Mouse (Mus musculus) kidney, adult 8-10 months (tissue): Measurements from ENCODE around the gene Chaf1a.
A peak's percentile ranks its signal among the peaks of the same experiment; 100 is the strongest.

Source experiments
- DNase-seq, 2 experiments: peaks; one replicate each; pipeline ENCODE4 v3.0.0; 2022

The Chaf1a gene

DNA sequence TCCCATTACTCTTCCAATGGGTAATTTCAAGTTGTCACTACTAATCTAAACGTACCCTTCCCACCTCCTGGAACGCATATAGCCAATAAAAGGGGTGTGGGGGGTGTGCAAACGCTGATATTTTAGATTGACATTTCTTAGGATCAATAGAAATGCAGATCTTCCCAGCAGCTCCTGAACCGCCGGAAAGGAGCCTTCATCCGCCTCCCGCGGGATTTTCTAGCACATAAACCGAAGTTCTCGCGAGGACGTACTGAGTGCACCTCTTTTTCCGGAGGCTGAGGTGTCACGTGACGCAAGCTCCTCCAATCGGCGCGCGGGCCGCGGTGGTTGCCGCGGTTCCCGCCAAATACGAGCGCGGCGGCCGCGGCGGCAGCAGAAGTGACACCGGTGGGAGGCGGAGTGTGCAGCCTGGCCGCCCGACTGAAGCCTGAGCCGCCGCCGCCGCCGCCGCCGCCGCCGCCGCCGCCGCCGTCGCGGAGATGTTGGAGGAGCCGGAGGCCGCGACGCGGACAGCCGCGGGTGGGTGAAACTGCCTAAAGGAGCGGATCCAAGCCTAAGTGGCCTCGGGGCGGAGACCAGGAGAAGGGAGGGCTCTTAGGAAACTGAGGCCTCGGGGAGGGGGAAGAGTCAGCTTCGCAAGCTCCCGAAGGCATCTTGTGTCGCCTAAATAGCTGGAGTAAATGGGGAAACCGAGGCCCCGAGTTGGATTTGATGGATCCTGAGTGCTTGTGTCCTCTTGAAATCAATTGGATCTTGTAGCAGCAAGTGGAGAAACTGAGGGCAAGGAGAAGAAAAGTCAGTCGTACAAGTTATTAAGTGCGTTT lies at the start of gene Chaf1a:
TSS of gene Chaf1a (plus strand) at position 410 of the 827 bp plus-strand sequence.
- DNase-seq = peak; percentile 97 to 99

DNA sequence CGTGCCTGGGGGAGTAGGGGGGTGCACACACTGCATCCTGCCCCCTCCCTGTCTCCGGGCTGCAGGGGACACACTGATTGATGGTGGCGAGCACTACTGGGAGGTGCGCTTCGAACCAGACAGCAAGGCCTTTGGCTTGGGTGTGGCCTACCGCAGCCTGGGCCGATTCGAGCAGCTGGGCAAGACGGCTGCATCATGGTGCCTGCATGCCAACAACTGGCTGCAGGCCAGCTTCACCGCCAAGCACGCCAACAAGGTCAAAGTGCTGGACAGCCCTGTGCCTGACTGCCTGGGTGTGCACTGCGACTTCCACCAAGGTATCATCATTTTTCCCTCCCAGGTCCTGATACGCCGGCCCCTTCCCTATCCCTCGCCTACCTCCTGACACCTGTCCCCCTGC lies 44.2 kb upstream of the Chaf1a start:
- DNase-seq = peak; percentile 73 to 79

GRCm38 (mm10) chr17:55999794-56000499 lies 40.3 kb upstream of the Chaf1a start:
- DNase-seq = no peak

- DNase-seq = no peak
Observed at GRCm38 (mm10) chr17:56003000-56003399, 37.2 kb upstream of the Chaf1a start.

DNA sequence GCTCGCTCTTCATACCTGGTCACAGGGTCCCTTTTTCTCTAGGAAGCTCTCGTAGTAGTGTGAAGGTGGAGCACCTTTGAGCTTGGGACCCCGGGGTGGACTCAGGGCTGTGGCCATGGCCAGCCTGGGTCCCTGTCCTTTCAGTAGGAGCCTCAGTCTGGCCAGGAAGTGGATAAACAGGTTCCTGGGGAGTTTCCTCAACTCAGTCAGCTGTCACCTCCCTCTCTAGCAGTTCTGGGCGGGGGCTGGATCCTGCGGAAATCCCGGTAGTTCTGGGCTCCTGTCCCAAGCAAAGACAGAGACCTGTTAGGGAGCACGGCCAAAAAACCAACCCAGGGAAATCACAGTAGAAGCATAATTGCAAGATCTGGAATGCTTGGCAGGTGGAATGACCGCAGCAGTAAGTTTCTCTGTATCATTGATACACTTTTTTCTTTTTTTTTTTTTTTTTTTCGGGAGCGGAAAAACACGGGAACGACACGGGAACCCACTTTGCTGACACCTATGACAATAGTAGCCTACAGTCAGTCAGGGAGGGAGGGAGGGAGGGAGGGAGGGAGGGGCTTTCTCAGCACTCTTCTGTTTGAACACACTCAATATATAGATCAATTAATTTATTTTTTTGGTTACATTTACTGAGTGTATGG lies 34.7 kb upstream of the Chaf1a start, which contains the start of the genes Stap2 and Mpnd:
TSS of gene Stap2 (minus strand) at position 170 of the 647 bp plus-strand sequence.
TSS of gene Mpnd (plus strand) at position 297 of the 647 bp plus-strand sequence.
- DNase-seq = peak; percentile 58 to 68

DNA sequence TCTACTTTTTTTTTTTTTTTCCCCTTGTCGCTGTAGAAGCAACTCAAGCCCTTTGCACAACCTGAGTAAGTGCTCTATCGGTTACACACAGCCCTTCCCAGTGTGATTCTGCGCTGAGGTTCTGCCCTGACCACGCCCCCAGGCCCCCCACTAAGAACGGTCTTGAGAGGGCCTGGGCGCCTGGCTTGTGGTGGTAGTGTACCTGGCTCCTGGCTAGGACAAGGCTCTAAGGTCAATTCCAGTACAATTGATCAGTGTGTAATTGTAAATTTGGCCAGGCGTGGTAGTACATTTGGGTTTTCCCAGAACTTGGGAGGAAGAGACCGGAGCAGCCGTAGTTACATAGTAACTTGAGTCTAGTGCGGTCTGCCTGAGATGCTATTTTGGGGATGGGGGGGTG lies 33.3 kb upstream of the Chaf1a start:
- peak in 1 of 2 experiments; percentile 53 for DNase-seq

GRCm38 (mm10) chr17:56007444-56008355 lies 32.5 kb upstream of the Chaf1a start:
- no peak for DNase-seq

GRCm38 (mm10) chr17:56008356-56009087 lies 31.7 kb upstream of the Chaf1a start:
- DNase-seq = peak; percentile 93 to 95

GRCm38 (mm10) chr17:56009088-56009961 lies 30.9 kb upstream of the Chaf1a start:
- peak; percentile 93 for DNase-seq

DNA sequence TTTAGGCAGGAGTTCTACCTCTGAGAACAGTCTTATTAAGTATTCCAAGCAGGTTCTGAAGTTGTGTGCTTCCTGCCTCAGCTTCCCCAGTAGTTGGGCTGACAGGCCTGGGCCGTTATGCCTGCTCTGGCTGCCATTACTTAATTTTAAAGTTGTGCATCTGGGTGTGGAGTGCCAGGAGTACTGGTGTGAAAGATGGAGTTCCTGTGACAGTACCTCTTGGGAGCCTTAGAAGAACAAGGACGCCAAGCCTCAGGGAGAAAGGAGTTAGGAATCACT lies 30.3 kb upstream of the Chaf1a start:
- no peak for DNase-seq

DNA sequence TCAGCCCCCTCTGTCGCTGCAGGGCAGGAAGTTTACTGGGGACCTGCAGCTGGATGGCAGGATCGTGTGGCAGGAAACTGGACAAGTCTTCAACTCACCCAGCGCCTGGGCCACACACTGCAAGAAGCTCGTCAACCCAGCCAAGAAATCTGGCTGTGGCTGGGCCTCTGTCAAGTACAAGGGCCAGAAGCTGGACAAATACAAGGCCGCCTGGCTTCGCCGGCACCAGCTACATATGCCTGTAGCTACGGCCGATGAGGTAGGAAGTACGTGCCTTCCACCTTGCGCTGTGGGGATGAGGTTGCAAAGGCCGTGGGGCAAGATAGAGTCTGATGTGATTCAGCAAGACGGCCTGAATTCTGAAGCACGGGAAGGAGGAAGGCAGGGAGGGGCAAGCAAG lies 30.0 kb upstream of the Chaf1a start:
- no peak for DNase-seq

- DNase-seq = peak; percentile 58 to 79
Observed at GRCm38 (mm10) chr17:56010681-56011080, 29.6 kb upstream of the Chaf1a start.

DNA sequence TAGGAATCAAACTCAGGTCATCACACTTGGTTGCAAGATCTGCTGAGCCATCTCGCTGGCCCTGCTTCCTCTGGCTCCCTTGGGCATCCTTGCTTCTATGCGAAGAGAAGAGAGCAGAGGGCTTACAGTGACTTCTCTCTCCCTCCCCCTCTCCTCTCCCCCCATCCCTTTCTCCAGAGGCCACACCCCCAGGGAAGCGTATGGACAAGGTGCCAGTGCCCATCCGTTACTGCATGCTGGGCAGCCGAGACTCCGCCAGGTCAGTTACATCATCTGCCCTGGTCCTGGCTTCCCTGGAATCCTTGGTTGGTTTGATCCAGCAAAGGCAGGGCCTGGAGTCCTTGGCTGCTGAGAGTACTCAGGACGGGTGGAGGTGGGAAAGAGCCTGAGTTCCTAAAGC lies 28.8 kb upstream of the Chaf1a start:
- no peak for DNase-seq

DNA sequence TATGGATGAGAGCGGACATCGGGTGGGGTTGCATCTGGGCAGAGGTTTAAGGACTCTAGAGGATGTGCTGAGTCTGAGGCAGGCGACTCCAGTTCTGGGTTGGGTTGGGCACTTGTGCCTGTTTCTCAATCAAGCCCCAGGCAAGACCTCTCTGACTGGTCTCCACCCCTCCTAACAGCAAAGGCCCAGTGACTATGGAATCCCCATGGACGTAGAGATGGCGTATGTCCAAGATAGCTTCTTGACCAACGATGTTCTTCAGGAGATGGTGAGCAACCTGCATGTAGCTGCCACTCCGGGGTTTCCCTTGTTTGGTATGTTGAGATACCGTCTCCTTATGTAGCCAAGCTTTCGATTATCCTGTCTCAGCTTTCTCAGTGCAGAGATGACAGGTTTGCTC lies 24.9 kb upstream of the Chaf1a start:
- DNase-seq = no peak

GRCm38 (mm10) chr17:56016382-56016781 lies 23.9 kb upstream of the Chaf1a start:
- no peak for DNase-seq

DNA sequence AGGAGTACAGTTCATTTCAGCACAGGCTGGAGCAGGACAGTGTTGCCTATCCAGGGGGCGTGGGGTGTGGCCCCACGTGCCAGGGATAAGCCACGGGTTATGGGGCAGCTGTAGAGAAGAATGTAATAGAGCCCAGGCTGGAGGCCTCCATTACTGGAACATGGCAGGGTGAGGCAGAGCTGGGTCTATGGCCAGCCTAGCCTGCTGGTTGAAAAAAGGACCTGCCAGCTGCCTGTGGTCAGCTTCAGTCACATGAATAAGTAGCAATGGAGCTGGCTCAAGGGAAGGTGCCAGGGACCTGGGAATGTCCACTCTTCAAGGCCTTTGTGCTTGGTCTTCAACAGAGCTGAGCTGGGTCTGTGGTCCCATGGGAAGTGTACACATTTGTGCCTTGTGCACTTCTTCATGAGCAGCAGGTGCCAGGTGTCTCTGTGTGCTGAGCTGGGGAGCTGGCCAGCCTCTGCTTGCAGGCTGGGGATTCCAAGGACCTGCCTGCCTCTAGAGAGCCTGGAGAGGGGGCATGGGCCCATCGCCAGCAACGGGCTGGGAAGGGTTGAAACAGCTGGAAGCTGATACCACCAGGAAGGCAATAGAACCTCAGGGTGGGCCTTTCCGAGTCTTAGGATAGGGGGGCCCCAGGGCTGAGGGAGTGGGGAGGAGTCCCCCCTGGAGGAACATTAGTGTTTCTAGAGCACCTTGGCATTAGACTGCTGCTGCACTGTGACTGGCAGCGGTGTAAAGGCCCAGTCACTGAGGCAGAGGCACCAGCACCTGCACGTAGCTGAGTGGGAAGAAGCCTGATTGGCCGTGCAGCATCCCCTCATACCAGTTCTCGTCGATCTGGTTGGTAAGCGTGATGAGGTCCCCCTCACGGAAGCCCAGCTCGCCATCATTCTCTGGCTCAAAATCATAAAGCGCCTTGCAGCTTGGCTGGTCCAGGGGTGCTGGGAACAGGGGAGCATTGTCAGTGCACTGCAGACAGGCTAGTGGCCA lies 23.1 kb upstream of the Chaf1a start:
- DNase-seq = no peak

DNA sequence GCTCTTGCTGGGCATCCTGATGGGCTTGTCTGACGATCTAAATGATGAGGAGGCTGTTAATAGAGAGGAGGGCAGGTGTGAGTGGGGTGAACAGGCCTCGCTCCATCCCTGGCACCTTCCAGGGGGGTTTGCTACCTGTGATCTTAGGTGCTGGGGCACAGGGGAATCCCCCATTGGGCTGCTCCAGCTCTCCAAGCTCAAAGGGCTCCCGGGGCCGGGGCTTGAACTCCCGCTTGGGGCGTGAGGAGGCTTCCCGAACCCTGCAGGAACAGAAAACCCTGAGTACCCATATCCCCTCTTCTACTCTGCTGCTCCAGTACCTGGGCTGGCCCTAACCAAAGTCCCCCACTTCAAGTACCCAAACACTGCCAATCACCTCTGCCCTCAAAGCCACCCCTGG lies 22.4 kb upstream of the Chaf1a start:
- no peak for DNase-seq

DNA sequence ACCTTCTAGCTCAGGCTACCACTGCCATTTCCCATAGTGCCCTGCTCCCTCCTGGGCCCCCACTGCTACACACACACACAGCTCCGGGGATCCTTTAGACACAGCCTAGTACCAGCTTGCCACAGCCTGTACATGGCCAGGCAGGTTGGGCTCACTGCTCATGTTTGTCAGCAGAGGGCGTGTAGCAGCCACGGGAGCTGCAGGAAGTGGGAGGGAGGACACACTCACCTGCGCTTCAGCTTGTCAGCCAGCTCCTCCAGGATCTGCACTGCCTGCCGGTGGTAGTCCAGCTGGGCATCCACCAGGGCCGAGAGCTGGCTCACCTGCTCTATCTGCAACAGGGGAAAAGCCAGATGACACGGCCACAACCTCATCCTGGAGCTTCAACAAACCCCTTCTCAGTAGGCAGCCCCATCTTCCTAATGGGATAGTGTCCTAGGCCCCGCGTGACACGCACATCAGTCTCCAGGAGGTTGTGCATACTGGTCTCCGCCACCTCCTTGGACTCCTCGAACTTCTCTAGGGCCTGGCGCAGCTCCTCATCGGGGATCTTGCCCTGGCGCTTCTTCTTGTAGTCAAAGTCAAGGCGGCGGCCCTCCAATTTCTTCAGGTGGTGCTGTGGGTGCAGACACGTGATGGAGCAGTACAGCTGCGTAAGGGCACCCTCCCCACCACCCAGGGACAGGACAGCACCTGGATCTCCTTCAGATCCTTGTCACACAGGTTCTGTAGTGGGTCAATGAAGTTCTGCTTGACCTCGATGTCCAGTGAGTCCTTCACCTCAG lies 21.7 kb upstream of the Chaf1a start:
- DNase-seq = peak in 1 of 2 experiments; percentile 57
